Mouse (Mus musculus): ENCODE data around the gene Stox2.

DNA sequence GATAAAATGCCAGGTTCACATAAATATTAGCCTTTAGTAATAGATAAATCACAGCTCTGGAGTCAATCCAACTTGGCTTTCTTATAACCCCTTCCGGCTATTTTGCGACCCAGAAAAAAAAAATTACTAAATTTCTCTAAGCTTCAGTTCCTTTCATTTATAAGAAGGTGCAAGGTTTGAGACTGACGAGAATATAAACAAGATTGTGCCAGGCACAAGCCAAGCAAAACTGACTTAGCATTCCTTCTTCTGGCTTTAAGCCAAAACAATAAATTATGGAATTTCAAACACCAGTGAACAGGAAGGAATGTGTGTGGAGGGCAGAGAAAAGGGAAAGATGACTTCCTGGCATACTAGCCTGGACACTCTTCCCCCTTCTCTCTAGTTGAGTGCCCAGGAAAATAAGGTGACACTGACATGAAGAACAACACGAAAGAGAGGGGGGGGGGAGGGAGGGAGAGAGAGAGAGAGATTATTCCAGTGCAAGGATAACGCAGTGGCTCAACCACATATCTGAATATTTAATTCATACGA lies 13.1 kb upstream of the Stox2 start:
- TF ChIP-seq EP300 (IDR thresholded peaks at IDR 0.05; ENCODE audit: low read depth in 1 of 2, low read length in 2 of 2) (no peak), RCOR1 (IDR thresholded peaks at IDR 0.05; ENCODE audit: low read depth, low read length) (no peak)

Data from MEL (cell line).